Mouse (Mus musculus): ENCODE results near the gene Zfr2. TPM values are rescaled to one million over a fixed set of nuclear protein-coding genes. Genes with fewer than 3 reads are reported as not detected.
"Not testable (repeated sequence)": the region's sequence is repeated elsewhere in the genome, so short reads cannot be mapped to it uniquely, and the experiment has no call there.

The Zfr2 gene
- total RNA-seq, 2 experiments from 2014 or later: 58.8 to 63.0 TPM

DNA sequence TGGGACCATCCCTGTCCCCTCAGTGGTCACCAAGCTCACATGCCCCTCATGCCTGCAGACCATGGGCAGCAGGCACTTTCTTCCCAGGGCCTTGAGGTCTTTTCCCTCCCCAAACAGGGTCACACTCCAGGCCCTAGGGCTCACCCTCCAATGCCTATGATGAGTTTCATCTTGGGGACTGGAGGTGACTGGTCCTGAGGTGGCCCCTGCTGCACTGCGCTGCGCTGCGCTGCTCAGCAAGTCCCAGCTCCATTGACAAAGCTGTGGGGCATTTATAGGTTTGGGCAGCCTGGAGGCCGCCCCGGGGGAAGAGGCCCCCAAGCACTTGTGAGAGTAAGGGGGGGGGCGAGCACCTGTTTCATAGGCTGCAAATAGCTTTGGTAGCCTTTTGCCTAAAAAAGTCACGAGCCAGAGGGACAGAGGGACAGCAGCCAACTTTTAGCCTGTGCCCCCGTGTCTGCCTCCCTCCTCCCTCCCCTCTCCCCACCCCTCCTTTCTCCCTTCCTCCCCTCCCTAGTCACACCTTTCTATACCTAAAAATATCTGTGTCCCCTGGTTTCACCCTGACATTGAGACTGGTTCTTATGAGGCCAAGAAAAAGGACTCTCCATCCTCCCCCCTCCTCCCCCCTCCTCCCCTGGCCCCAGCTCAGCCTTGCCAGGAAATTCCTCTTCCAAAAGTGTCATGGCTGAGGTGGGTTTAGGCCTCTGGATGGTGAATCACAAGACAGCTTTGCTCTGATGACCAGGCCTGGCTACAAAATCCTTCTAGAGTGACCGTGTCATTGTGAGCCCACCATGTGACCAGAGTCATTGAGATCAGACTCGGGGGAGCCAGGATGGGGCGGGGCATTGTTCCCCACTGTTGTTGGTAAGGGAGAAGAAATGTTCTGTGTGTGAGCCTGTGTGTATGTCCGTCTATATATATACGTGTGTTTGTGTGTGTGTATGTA lies 30.9 kb upstream of the Zfr2 start, which contains the start of gene Nmrk2:
Gene Nmrk2 (minus strand): TSS at position 245 of the 952 bp plus-strand sequence.
- no peak for DNase-seq (ENCODE audit: low spot score in 2 of 2)

DNA sequence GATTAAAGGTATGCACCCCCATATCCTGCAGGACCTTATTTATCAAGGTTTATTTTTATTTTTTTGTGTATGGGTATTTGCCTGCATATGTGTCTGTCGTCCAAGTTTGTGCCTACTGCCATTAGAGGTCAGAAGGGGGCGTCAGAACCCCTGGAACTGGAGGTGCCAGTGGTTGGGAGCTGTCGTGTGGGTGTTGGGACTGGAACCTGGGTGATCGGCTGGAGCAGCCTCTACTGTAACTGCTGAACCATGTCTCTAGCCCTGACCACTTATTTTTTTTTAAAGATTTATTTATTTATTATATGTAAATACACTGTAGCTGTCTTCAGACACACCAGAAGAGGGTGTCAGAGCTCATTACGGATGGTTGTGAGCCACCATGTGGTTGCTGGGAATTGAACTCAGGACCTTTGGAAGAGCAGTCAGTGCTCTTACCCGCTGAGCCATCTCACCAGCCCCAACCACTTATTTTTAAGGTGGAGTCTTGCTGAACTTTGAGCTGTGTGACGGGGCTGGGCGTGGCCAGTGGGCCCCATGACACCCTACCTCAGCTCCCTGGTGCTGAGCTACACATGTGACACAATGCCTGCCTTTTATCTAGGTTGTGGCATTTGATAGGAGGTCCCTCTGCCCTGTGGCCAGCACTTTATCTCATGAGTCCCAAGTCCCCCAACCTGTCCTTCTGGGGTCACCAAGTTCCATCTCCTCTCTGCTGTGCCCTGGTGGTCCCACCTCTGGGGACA lies 29.8 kb upstream of the Zfr2 start:
- DNase-seq (ENCODE audit: low spot score in 2 of 2): no peak

DNA sequence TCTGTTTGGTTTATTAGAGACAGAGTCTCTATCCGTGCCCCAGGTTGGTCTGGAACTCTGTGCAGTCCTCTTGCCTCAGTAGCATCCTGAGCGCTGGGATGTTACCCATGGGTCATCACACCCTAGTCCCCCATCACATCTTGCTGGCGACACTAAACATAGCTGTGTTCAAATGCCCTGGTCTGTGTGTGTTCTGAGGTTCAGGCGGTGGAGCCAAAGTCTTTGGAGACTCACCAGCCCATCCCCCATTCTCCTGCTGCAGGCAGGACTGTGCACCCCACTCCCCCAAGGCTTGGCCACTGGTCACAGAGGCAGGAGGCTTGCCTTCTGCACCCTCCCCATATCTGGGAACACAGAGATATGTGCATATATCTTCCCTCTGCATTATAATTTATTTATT lies 28.8 kb upstream of the Zfr2 start:
- DNase-seq (ENCODE audit: low spot score in 2 of 2): no peak

DNA sequence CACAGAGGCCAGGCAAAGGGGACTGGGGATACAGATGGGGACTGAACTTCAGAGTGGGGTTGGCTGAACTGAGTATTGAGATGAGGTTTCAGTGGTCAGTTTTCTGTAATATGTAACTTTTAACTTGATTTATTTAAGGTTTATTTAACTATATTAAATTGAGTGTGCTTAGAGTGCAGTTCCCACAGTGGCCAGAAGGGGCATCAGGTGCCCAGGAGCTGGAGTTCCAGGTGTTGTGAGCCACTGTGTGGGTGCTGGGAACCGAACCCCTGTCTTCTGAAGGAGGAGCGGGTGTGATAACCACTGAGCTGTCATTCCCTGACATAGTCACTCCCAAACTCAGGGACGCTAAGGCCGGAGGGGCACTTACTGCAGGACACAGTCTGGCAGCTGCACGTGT lies 22.8 kb upstream of the Zfr2 start:
- DNase-seq (ENCODE audit: low spot score in 2 of 2): no peak

DNA sequence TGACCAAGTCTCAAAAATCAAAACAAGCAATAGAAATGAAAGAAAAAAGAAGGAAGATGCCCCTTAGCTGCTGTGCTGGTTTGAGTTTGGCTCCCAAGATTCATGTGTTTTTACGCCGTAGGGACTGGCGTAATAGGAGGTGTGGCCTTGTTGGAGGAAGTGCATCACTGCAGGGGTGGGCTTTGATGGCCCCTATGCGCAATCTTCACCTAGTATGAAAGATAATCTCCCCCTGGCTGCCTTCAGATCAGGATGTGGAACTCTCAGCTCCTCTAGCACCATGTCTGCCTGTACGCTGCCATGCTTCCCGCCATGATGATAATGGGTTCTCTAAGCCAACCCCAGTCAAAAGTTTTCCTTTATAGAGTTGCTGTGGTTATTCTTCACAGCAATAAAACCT lies 16.7 kb upstream of the Zfr2 start:
- no peak for DNase-seq (ENCODE audit: low spot score in 2 of 2)

DNA sequence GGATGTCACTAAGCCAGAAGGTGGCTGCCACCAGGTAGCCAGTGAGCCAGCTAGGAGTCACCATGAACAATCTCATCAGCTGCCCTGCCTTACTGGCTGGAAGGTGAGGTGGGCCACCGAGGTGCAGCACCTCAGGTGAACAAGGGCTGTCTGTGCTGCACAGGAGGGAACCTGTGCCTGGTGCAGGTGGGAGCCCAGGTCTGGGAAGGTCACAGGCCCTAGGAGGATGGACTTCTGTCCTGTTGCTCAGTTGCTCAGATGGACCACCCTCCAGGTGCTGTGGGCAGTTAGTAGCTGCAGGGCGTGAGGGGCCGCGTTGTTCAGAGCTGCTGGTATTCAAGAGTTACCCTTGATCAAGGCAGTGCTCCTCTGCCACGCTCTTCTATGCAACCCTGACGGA lies 16.1 kb upstream of the Zfr2 start:
- DNase-seq (ENCODE audit: low spot score in 2 of 2): no peak

DNA sequence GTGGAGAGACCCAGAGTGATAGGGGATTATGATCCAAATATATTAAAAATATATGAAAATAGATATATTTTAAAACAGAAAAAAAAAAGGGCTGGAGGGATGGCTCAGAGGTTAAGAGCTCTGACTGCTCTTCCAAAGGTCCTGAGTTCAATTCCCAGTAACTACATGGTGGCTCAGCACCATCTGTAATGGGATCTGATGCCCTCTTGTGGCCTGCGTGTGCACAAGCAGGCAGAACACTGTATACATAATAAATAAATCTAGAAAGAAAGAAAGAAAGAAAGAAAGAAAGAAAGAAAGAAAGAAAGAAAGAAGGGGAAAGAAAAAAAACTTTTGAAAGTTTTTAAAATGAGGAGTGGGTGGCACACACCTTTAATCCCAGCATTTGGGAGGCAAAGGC lies 15.7 kb upstream of the Zfr2 start:
- not testable (repeated sequence) for DNase-seq (ENCODE audit: low spot score in 2 of 2)

DNA sequence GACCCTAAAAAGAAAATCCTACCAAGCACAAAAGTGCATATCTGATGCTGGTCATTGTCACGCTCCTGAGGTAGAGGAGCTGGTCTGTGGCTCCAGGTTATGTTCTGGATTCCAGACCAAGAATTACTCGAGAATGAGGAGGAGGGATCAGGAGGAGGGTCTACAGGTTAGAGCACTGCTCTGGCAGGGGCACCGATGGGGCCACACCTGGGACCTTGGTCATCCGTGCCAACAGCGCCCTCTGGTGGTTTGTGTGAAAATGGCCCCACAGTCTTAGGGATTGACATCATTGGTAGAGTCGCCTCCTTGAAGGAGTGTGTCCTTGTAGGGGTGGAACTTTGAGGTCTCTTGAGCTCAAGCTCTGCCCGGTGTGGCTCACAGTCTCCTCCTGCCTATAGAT lies 15.0 kb upstream of the Zfr2 start:
- DNase-seq (ENCODE audit: low spot score in 2 of 2): no peak

DNA sequence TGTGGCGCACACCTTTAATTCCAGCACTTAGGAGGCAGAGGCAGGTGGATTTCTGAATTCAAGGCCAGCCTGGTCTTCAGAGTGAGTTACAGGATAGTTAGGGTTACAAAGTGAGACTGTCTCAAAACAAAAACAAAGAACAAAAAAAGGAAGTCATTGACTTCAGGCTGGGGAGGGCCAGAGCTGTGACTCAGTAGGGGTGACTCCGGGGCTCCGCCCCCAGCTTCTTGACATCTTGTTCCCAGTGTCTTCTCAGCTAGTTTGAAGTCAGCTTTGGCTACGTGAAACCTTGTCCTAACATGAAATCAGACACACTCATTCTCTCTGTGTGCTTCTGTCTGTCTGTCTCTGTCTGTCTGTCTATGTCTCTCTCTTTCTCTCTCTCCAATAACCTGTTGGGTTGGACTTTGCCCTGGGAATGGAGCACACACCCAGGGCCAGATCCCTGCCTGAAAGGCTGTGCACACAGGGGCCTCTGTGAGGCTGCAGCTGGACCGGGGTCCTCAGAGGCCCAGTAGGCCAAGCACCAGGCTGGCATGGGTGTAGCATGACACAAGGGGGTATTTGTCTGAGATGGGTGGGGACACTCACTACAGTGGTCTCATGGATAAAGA lies 11.4 kb upstream of the Zfr2 start:
- DNase-seq (ENCODE audit: low spot score in 2 of 2): no peak

DNA sequence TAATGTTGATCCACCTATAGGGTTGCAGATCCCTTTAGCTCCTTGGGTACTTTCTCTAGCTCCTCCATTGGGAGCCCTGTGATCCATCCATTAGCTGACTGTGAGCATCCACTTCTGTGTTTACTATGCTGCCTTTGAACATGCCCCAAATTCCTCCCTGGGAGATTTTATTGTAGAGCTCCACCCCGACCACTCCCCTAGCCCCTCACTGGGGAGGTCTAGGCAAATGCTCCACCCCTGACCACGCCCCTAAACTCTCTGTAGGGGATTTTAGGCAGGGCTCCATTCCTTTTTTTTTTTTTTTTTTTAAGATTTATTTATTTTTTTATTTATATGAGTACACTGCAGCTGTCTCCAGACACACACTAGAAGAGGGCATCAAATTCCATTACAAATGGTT lies 9.2 kb upstream of the Zfr2 start:
- not testable (repeated sequence) for DNase-seq (ENCODE audit: low spot score in 2 of 2)

DNA sequence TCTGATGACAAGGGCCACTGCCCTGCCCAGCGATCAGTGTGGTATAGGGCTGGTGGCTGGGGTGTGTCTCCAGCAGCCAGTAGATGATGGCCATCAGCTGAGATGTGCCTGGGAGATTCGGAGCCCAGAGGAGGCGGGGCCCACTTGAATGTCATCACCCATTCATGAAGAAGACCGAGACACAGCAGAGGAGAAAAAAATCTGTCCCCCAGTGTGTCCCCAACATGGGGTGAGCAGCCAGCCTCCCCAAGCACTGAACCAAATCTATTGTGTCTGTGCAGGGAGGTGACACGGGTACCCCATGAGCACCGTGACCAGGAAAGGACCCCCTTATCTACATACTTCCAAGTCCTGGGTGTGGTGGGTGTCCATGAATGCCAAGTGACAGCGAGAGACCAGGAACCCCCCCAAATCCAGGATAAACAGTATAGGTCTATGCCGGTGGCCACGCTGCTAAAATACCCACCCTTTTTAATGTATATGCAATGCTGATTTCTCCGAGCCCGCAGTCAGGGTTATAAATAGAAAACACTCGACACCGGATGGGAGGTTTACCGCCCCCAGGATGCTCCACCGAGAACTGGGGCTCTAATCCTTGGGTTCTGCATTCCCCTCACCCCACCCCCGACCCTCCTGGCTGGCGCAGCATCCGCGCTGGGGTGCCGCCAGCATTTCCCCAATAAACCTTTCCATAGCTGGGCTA lies 3.1 kb upstream of the Zfr2 start:
- DNase-seq (ENCODE audit: low spot score in 2 of 2): no peak

DNA sequence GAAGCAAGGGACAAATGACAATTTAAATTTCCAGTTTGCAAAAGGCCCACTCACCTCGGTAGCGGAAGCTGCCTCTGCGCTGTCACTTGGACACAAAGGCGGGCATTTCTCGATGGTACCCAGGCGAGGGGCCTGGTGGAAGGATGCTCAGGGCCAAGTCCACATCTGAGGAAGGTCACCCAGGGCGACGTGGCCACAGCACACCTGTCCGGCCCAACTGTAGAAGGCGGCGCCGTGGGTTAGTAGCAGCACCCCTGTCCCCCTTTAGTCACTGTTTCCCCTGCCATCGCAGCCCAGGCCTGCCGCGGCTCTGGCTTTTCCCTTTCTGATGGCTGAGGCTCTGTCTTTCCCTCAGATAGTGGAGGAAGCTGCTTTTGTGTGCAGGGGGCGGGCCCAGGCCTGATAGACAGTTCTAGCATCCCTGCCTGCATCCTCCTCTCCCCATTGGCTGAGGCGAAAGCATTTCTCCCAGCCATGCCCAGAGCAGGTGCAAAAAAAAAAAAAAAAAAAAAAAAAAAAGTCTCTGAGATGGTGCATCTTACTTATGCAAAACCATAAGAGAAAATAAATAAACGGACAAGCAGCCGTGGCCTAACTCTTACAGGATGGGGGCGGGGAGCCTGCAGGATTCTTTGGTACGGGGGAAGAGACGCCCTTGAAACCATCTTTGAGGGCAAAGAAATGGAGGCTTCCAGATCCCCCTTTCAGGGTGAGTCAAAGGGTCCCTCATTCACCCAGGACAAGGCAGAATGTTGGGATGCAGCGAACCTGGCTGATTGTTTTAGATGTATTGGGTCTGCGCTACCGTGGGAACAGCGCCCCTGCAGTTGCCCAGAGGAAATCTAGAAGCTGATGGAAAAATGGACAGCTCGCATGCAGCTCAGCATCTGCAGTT lies 2.3 kb upstream of the Zfr2 start, which contains the start of gene Atcay:
Gene Atcay (minus strand): TSS at position 396 of the 895 bp plus-strand sequence.
- DNase-seq (ENCODE audit: low spot score in 2 of 2): peak; percentile 77 to 89

DNA sequence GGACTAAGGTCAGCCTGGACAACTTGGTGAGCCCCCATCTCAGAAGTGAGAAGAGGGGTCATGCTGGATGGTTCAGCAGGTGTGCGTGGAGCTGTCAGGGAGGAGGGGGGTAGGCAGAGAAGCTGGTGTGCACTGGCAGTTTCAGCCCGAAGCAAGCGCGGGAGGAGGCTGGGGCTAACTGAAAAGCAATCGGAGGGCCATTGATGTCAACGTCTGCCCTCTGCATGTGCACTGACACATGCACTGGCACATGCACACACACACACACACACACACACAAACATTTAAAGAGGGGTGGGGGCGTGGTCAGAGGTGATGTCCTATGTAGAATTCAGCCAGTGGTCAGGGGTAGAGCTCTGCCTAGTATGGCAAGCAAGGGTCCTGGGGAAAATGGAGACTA lies 1.5 kb upstream of the Zfr2 start:
- DNase-seq (ENCODE audit: low spot score in 2 of 2): no peak

DNA sequence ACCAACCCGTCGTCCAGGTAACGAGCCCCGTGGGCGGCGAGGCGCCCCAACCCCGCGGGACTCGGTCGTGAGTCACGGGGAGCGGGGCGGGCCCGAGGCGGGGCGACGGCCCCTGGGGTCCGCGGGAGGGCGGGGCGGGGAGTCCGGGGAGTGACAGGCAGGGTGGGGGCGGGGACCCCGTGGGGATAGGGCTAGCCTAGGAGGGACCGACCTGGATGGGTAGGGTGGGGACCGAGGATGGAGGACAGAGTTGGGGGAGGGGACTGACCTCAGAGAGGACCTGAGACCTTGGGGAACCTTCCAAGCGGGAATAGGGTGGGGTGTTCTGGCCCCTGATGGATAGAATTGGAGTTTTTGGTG lies 251 bp downstream of the Zfr2 start:
- no peak for DNase-seq (ENCODE audit: low spot score in 2 of 2)

DNA sequence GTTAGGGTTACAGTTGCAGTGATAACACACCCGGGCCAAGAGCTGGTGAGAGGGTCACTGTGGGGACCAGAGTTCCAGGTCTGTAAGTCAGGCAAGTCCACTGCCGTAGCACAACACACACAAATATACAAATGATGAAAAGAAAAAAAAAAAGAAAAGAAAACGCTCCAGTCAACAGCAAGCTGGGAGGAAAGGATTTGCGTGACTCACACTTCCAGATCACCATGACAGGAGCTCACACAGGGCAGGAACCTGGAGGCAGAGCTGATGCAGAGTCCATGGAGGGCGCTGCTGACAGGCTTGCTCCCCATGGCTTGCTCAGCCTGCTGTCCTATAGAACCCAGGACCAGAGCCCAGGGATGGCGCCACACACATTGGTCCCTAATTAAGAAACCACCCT lies 1.3 kb downstream of the Zfr2 start:
- DNase-seq (ENCODE audit: low spot score in 2 of 2): no peak

DNA sequence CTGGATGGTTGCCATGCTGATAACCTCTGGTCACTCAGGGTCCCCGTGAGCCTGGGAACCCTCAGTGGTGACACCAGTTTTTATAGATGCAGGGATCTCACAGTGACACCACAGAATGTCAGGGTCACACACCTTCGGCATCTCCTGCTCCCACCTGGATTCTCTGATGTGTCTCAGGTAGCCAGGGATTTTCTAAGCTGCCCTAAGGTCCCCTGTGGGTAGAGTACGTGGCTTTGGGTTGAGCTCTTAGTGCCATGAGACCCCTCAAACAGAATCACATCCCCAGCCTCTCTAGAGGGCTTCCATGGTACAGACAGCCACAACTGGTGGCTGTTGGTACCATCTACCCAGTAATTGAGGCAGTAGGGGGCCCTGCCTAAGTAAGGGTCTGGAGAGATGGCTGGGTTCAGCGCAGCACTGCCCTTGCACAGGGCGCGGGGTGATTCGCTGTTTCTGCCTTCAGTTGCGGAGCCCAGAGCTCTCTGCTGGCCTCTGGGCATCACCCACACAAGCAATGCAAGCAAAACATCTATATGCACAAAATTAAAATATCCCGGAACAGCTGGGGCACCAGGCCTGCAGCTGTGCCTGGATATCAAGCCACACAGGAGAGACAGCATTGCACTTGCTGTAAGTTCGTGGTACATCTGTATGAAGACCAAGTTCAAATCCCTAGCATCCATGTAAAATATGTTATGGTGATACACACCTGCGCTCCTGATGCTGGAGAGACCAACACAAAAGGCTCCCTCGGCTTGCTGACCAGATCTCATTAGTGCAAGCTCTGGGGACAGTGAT lies 3.7 kb downstream of the Zfr2 start:
- DNase-seq (ENCODE audit: low spot score in 2 of 2): no peak

DNA sequence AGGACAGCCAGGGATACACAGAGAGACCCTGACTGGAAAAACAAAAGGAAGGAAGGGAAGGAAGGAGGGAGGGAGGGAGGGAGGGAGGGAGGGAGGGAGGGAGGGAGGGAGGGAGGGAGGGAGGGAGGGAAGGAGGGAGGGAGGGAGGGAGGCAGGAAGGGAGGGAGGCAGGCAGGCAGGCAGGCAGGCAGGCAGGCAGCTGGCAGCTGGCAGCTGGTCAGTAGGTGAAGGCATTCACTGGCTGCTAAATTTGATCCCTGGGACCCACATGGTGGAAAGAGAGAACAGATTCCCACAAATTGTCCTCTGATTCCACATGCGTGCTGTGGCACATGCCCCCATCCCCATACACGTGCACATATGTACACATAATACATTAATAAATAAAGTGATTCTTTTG lies 5.7 kb downstream of the Zfr2 start:
- DNase-seq (ENCODE audit: low spot score in 2 of 2): no peak

DNA sequence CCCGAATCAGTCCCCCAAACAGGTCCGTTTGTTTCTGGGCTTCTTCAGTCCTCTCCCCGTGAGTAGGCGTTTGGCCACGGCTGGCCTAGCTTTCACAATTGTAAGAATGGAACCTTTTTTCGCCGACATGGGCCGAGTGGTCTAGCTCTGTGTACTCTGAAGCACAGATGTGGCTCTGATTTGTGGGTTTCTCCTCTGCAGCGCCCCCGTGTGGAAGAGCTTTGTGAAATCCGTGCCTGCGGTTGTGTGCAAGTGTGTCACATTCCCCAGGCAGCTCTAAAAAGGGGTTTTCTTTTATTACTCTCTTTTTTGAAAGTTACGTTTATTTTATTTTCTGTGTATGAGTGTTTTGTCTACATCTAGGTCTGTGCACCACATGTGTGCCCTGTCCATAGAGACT lies 7.9 kb downstream of the Zfr2 start:
- DNase-seq (ENCODE audit: low spot score in 2 of 2): peak; percentile 70 to 78

DNA sequence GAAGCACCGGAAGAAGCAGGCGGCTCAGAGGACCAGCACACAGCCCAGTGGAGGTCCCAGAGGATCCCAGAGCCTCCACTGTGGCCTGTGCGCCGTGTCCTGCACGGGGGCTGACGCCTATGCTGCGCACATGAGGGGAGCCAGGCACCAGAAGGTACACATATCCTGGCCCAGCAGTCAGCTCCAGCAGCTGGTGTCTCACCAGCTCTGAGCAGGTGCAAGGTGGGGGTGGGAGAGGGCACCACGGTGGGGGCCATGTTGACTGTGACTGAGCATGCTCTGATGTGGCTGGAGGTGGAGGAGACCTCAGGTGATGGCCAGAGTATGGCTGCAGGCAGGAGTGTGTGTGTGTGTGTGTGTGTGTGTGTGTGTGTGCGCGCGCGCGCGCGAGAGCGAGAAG lies 9.1 kb downstream of the Zfr2 start:
- DNase-seq (ENCODE audit: low spot score in 2 of 2): no peak

All from layer of hippocampus, postnatal 14 days (tissue).